Mouse (Mus musculus): Measurements from ENCODE around the gene Aph1a.
A peak's percentile ranks its signal among the peaks of the same experiment; 100 is the strongest.
"Not testable (repeated sequence)": the region's sequence is repeated elsewhere in the genome, so short reads cannot be mapped to it uniquely, and the experiment has no call there.

Gene Aph1a

GRCm38 (mm10) chr3:95893606-95894316 is at the start of gene Aph1a:
TSS of gene Aph1a (plus strand) at chr3:95893969.
- peak; percentile 96 for DNase-seq

GRCm38 (mm10) chr3:95850611-95851010 is 43.2 kb upstream of the Aph1a start:
- DNase-seq, result no peak

GRCm38 (mm10) chr3:95851317-95851716 is 42.5 kb upstream of the Aph1a start:
- no peak for DNase-seq

- DNase-seq, result peak; percentile 95
Observed at GRCm38 (mm10) chr3:95855502-95856089, 38.2 kb upstream of the Aph1a start, which contains the start of gene Prpf3. TSS of gene Prpf3 (minus strand) at chr3:95855885.

- no peak for DNase-seq
Observed at GRCm38 (mm10) chr3:95856115-95856514, 37.7 kb upstream of the Aph1a start.

GRCm38 (mm10) chr3:95857050-95857449 is 36.7 kb upstream of the Aph1a start:
- DNase-seq, result not testable (repeated sequence)

GRCm38 (mm10) chr3:95858278-95858677 is 35.5 kb upstream of the Aph1a start:
- not testable (repeated sequence) for DNase-seq

- DNase-seq, result no peak
Observed at GRCm38 (mm10) chr3:95860323-95860722, 33.4 kb upstream of the Aph1a start.

- DNase-seq, result peak; percentile 38
Observed at GRCm38 (mm10) chr3:95861216-95861615, 32.6 kb upstream of the Aph1a start.

GRCm38 (mm10) chr3:95861796-95862195 is 32.0 kb upstream of the Aph1a start:
- peak; percentile 63 for DNase-seq

GRCm38 (mm10) chr3:95863578-95863977 is 30.2 kb upstream of the Aph1a start:
- DNase-seq, result no peak

- no peak for DNase-seq
Observed at GRCm38 (mm10) chr3:95865050-95865449, 28.7 kb upstream of the Aph1a start.

GRCm38 (mm10) chr3:95865571-95865970 is 28.2 kb upstream of the Aph1a start:
- DNase-seq, result no peak

- DNase-seq, result no peak
Observed at GRCm38 (mm10) chr3:95866071-95866470, 27.7 kb upstream of the Aph1a start.

- no peak for DNase-seq
Observed at GRCm38 (mm10) chr3:95867408-95867807, 26.4 kb upstream of the Aph1a start.

- no peak for DNase-seq
Observed at GRCm38 (mm10) chr3:95870976-95871375, 22.8 kb upstream of the Aph1a start.

GRCm38 (mm10) chr3:95871392-95871867 is 22.3 kb upstream of the Aph1a start, which contains the start of gene Mrps21:
TSS of gene Mrps21 (minus strand) at chr3:95871519.
- peak; percentile 91 for DNase-seq

- no peak for DNase-seq
Observed at GRCm38 (mm10) chr3:95872048-95872447, 21.7 kb upstream of the Aph1a start.

GRCm38 (mm10) chr3:95879063-95879462 is 14.7 kb upstream of the Aph1a start:
- DNase-seq, result no peak

- DNase-seq, result peak; percentile 90
Observed at GRCm38 (mm10) chr3:95881979-95882815, 11.6 kb upstream of the Aph1a start, which contains the start of gene Ciart. TSS of gene Ciart (minus strand) at chr3:95882251.

- DNase-seq, result peak; percentile 70
Observed at GRCm38 (mm10) chr3:95882816-95883425, 10.8 kb upstream of the Aph1a start.

GRCm38 (mm10) chr3:95884400-95884799 is 9.4 kb upstream of the Aph1a start:
- no peak for DNase-seq

- DNase-seq, result no peak
Observed at GRCm38 (mm10) chr3:95887596-95887995, 6.2 kb upstream of the Aph1a start.

Data from liver (tissue).